Mouse (Mus musculus) embryo, embryonic 10 days (tissue): ENCODE data around the gene Ncapd3.

Source experiments
- DNase-seq: peaks from one replicate; pipeline ENCODE4 v3.0.0-alpha.2; 2015; ENCODE audit warnings: low spot score

The Ncapd3 gene

DNA sequence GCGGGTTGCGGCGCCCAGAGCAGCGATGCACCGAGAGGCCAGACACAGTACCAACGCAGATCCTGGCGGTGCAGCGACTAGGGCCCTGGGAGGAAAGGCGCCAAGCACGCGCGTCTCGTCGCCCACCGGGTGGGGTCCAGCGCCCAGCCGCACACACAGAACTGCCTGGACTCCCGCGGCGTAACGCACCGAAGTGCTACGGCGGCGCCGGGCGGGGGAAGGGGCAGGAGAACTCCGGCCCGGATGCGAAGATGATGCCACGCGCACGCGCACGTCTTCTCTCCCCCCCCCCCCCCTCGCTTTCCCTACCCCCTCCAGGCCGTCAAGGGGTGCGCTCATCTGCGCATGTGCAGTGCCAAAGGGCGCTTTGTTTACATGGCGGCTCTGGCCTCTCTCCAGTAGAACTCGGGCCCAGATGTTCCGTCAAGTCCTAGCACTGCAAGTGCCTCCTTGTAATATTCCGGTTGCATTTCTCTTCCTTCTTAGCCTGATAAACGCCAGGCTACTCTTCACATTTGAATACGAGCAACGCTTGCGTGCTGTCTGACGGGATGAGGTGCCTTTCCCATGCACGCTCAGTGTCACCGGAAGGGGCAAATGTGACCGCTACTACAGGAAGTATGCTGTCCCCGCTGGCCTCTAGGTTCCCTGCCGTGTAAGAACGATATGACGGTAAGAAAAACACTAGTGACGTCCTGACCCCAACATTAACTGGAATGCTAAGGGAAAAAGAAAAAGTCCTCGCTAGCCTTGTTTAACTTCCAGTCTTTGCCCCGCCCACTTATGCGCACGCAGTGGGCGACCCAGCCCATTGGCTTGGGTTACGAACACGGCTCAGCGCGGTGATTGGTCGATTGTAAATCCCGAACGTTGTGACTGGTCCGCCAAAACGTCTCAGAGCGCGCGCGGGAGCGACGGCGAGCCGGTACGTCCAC, at the start of gene Ncapd3, which contains the start of gene Vps26b:
Ncapd3 (plus strand) TSS at position 348 of the 935 bp plus-strand sequence.
Vps26b (minus strand) TSS at position 238 of the 935 bp plus-strand sequence.
- peak; percentile 100 for DNase-seq

DNA sequence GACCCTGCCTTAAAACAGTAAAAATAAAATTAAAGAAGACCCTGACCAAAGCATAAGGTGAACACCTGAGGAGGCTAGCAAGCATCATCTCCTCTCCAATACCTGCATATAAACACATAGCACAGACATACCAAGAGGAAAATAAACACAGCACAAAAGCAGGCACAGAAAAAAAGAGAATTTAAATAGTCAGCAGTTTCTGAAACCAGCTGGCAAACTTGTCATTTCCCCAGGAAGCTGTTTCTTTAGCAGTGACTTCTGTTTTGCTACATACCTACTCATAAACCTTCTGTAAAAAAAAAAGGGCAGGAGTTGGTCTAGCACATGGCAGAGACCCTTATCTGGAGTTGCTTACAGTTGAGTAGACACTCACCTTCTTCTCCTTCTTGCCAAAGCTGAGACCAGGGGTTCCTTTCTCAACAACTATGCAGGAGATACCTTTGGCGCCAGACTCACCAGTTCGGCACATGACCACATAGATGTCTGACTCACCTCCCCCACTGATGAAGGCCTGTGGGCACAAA, 44.8 kb upstream of the Ncapd3 start:
- no peak for DNase-seq

DNA sequence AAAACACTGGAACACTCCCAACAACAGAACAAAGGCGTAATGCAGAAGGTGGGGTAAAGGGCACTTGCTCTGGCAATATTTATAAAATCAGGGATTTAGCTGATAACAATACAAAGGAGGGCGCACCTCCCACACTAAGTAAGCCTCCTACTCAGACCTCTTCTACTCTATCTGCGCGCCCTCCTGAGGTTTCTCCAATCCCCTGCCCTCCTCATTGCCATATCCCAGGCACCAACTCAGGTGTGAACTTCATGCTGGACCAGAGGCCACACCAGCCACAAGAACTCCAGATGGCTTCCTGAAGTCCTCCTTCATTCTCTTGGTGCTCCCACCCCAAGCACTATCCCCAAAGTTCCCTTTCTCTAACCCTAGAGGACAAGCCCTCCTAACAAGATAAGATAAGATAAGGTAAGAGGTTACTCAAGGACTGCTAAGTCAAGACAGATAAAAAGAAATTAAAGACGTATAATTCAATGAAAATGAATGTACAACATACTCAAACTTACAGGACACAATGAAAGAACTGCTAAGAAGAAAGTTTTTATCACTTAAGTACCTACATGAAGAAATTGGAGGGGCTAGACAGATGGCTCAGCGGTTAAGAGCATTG, 44.2 kb upstream of the Ncapd3 start:
- no peak for DNase-seq

DNA sequence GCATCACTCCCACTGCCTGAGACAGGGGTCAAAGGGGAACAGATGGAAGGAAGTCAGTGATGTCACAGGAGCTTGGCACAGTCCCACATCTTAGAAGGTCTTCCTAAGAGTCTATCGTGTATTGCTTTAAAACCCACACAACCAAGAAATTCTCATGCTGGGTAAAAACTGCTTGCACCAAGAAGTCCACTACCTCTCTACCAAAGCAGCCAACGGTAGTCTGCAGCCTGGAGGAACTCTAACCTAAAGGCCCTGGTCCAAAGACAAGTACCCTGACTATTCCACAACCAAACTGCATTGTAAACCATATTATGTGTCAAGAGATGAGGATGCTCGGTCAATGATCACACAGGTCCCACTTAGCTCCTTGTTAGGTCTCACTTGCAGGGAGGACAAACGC, 39.8 kb upstream of the Ncapd3 start:
- no peak for DNase-seq

DNA sequence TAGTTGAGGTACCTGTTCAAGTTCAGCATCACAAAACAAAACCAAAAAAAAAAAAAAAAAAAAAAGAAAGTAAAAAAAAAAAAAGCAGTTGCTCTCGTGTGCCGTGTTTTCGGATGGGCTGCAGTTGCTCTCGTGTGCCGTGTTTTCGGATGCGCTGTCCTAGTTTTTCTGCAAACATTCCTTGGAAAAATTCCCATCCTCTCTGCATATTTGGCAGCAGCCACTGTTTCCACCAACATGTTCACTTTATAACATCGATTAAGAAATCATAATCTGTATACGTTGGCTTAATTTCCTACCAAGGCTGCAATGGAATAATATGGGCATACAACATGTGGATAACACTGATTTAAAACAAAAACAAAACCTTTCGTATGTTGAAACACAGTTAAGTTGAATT, 36.9 kb upstream of the Ncapd3 start:
- DNase-seq: no peak

DNA sequence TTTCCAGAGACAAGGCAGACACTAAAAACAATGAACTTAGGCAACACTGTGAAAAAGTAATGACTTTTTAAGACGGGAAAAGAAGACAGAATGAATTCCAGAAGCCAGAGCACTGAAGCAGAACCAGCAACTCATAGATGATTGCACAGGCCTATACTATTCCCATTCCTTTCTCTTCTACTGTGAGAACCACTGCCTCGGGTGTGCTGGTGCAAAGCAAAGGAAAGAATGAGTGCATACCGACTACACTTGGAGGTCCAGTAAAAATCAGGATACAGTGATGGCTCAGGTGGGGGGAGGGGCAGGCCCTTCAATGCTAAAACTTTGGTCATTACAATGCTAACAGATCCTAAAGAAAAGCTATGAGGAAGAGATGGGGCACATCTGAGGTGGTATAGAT, 36.1 kb upstream of the Ncapd3 start:
- DNase-seq: no peak

DNA sequence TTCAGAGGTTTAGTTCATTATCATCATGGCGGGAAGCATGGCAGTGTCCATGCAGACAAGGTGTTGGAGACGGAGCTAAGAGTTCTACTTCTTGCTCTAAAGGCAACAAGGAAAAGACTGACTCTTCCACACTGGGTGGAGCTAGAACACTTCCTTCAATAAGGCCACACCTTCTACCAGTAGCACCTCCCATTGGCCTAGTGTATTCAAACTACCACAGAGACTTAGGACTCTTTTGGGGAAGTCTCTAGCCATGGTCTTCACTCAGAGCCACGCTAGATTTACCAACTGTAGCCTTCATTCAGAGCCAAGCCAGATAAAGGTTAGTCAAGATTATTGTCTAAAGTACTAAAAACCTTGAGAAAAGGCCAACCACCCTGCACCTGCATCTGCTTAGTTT, 32.9 kb upstream of the Ncapd3 start:
- DNase-seq: no peak

DNA sequence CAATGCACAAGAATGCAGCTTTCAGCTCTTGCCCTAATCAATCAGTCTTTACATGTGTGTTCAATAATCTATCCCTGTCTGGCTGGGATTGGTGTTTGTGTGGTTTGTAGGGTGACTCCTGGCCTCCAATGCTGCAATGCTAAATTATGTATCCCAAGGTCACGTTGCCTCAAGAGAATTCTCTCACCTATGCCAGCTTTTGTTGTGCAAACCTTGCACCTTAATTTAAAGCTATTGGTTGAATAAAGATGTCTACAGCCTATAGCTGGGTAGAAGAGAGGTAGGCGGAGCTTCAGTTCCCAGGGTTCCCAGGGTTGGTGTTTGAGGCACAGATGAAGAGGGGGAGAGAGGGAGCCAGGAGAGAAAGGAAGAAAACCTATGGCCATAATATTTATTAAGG, 32.5 kb upstream of the Ncapd3 start:
- no peak for DNase-seq

DNA sequence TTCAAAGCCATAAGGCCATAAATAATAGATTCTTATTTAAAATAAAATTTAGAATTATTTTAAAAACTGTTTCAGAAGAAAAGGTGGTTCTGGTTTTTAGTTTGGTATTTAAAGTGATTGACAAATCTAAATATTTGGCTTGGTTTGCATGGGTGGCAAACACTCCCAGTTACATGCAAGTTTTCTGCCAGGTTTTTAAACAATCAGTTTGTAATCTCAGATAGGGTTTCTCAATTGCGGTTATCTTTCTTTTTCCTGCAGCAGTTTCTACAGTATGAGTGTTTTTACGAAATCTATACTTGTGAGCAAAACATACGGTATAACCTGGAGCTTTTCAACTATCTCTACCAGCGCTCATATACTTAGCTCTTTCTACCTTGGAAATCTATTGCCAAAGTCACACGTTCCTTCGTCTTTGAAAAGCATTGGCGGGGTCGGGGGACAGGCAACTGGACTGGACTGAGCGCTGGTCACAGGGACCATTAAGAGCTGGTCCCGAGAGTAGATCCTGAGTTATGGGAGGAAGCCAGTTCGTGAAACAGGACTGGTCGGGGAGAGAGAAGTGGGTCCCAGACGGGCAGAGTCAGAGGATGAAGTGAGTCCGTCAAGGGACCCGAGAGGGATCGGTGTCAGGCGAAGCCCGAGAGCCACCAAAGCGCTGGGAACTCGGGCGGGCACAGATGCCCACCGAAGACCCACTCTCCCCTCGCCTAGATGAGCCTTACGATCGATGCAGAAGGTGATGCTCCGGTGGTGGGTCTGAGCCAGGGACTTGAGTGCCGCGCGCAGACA, 31.1 kb upstream of the Ncapd3 start:
- DNase-seq: peak; percentile 53

DNA sequence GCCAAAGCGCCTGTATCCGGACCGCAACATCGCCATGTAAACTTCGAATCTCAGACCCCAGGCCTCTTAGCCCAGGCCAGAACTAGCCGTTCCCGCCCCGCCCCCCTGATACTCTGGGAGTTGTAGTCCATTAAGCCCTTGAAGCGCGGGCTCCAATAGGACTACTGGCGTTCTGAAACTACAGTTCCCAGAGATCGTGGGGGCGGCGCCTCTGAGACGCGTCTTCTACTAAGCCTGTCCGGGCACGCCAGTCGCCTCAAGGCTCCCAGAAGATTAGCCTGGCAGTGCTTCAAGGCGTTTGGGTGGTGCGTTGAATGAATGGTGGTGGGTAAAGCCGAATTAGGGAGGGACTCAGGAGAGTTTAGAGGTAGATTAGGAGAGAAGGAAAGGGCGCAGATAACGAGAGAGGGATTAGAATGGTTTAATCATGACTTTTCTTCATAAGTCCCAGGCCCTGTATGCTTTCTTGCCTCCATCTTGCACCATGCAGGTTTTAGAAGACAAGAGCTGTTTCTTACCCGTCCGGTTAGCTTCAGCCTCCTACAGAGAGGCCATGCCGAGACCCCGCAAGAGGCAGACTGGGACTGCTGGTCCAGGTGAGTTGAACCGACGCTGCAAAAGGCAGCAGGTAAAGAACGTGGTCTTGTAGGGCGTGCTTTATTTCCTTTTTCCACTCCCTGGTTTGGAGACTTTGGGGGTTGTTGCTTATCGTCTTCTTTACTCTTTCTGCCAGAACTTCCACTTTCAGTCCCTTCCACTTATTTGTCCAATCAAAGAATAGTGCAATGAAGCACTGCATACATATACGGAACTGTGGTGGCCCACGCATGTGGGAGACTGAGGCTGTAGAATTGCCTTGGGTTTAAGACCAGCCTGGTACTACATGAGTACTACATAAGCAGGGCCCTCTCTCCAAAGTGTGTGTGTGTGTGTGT, 30.2 kb upstream of the Ncapd3 start, which contains the start of the genes Acad8 and Thyn1:
Acad8 (minus strand) TSS at position 106 of the 935 bp plus-strand sequence.
Thyn1 (plus strand) TSS at position 250 of the 935 bp plus-strand sequence.
- DNase-seq: peak; percentile 97

DNA sequence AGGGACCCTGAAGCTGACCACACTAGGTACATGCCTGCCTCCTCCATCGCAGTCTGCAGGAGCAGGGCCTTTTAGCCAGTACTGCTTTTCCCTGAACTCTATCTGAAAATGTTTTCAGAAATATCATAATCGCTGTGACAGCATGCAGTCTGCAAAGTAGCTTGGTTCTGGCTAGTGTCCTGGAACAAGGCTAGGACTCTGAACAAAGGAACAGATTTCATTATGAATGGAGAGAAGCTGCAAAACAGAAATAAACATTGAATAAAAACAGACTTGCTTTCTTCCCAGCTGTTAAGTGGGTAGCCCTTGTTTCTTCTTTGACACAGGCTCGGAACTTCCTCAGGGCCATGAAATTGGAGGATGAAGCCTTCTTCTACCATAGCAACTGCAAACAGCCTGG, 24.7 kb upstream of the Ncapd3 start:
- no peak for DNase-seq

DNA sequence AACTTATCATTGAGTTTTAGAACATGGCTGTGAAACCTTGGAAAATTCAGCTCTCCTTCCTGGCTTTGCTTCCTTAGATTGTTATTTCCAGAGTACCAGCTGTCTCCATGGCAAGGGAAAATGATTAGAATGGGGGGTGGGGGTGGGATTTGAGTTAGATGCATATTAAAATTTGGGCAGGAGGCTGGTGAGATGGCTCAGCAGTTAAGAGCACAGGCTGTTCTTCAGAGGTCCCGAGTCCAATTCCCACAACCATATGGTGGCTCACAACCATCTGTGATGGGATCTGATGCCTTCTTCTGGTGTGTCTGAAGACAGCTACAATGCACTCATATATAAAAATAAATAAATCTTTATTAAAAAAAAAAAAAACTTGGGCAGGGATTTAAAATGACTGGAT, 24.0 kb upstream of the Ncapd3 start:
- DNase-seq: no peak

DNA sequence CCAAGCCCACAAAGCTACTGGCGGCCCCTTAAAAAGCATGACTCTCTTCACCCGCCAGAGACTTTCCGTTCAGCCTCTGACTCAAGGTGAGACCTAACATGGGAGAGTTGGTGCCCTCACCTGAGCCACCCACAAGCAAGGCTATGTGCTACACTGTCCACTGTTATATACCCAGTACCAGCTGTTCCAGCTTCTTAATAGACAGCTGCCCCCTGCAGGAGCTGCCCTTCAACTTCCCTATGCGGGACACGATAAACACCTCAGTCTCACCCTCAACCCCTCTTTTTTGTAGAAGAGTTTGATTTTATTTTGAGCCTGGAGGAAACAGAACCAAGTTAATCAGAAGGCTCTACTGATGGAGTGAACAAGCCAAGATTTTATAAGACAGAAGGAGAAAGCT, 23.1 kb upstream of the Ncapd3 start:
- no peak for DNase-seq

DNA sequence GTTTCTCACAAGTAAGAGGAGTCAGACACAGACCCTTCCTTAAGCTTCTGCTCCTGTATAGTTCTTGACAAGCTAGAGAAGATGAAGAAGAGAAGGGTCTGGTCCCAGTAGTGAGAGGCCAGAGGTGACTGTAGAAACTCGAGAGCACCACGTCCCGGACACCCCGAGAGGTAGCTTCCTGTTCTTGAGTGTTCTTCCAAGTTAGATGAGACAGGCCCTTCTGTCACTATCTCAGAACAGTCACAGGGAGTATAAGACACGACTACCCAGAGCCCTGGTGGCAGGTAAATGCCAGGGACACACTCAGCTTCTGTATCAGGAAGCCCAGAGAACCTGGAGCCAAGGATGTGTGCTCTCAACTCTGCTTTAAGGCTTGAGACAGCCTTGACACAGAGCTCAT, 20.7 kb upstream of the Ncapd3 start:
- no peak for DNase-seq

DNA sequence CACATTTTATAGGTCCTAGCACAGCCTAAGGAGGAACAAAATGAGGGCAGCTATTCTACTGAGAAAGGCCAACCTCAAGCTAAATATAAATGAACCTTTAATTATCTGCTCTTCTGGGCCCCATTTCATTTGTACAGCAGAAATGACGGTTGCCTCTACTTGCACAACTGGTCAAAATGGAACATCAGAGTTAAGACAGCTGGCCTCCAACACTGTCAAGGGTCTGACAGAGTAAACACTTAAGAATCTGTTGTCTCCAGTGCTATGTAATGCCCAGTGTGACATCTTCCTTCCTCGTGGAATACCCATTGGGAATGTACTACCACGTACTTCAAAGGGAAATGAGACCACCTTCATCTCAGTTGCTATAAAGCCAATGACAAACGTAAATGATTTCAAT, 18.4 kb upstream of the Ncapd3 start:
- no peak for DNase-seq

DNA sequence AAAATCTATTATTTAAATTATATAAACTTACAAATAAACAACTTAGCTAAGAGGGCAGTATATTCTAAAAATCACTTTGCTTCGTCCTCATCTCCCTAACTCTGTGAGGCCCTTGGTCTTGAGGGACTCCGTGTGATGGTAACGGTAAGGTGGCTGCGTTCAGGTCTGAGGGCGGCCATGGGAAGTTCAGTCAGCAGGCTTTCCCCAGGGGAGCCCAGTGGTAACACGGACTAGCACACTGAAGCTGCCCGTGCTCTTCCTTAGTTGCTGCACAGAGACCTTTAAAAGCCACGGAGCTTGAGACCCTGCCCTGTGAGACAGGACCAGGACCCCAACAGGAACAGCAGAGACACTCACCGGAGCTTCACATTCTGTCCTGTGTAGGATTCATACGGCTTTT, 11.0 kb upstream of the Ncapd3 start:
- no peak for DNase-seq

DNA sequence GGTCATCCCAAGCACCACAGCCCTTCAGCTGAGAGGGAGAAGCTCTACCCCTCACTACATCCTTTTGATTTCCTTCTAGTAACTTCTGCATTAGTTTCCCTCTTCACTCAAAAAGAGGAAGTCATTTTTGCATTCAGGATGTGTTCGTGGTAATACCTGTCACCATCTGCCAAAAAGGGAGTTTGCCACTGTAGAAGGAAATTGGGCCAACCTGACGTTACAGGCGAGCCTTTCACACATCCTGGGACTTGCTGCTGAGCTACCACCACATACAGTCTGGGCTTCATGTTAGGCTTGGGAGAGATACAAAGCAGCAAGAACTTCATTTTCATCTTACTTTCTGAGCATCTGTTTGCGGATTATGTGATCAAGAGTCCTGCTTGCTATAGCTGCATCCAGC, 6.3 kb upstream of the Ncapd3 start:
- DNase-seq: no peak

DNA sequence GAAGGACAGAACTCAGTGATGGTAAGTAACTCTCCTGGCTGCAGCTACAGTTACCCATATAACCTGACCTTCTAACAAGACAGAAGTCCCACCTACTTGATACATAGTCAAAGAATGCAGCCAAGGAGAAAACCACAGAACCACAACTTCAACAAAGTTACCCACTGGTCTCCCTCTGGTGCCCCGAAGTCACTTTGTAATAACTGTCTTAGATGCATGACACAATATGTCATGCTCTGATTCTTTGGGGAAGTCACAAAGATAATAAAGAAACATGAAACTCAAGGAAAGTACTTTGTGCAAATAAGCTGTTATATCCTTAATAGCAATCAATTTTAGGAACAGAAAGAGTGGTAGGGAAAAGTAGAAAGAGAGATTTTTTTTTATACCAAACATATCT, 3.3 kb upstream of the Ncapd3 start:
- no peak for DNase-seq

DNA sequence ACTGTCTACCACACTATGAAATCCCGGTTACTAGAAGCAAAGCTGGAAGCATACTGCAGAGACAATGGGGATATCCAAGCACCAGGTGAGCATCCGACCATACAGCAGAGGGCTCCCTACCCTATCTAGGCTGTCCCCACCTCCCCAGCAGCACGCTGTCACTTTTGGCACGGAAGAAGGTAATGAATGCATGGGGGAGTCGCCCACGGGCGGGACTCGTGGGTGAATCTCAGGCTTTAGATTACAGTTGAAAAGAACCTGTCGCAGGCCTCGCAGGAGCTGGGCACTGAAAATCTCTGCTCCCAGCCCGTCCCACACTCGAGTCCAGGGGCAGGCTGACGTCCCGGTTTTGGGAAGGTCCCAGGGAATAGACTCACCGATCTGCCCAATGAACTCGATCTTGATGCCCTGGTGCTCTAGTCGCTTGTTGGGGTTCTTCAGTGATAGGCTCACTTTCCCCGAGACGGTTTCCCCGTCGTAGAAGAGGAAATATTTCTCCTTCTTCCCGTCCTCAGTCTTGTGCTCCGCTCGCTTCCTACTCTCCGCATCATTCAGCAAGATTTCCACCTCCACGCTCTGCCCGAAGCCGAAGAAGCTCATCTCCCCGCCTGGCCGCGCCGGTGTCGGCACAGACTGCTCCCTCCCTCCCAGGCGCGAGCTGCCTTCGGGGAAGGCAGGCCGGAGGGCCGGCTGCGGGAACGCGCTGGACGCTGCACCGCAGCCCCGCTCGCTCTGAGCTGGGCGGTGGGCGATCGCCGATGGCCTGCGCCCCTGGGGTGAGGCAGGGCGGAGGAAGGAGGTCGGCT, 750 bp upstream of the Ncapd3 start:
- peak; percentile 39 for DNase-seq

DNA sequence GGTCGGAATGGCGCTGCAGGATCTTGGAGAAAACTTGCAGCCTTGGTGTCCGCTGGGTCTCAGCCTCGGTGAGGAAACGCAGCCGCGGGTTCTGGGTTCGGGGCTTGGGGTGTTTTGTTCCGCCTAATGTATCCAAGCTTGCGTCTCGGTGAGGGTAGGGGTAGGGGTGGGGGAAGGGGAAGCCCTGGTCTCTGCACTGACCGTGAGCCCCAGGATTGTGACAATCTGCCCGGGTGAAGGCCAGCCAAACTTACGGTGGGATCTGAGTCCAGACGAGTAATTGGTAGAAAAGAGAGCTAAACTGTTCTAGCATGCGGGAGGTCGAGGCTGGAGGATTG, 757 bp downstream of the Ncapd3 start:
- no peak for DNase-seq
